Mouse (Mus musculus): ENCODE measurements around the gene Nup107. TPM values are rescaled to one million over a fixed set of nuclear protein-coding genes. Genes with fewer than 3 reads are reported as not detected.

Nup107 gene
- total and polyA plus RNA-seq, 3 experiments: 80.2 to 91.6 TPM; not detected in 1

GRCm38 (mm10) chr10:117743917-117744316 lies 48.6 kb downstream of the Nup107 start:
- DNase-seq (ENCODE audit: low read depth, low spot score): no peak
- no peak for TF ChIP-seq CTCF (IDR thresholded peaks at IDR 0.05 in 2 of 3, conservative IDR thresholded peaks at IDR 0.05 in 1 of 3; ENCODE audit: control insufficient read depth in 1 of 3, insufficient read depth in 1 of 3, low read depth in 2 of 3, low read length in 3 of 3, poor library complexity in 1 of 3, severe bottlenecking in 1 of 3)
- H3K27ac ChIP-seq (ENCODE audit: control insufficient read depth, low read depth, low read length): no peak overlapping the region
- peaks cover under 1 to 4% of the 10 kb centered on the region in 2 experiments; a peak in 3 of 4 replicates for H3K4me1 ChIP-seq (ENCODE audit: control insufficient read depth in 1 of 2, insufficient read depth in 2 of 2, low read length in 2 of 2)
- H3K9me3 ChIP-seq (replicated peaks; ENCODE audit: insufficient read depth, low read length): no peaks in the 10 kb centered on the region
- no peak overlapping the region for H3K9ac ChIP-seq (ENCODE audit: control insufficient read depth, low read depth, low read length, poor library complexity, severe bottlenecking)
- no peak overlapping the region for H3K4me3 ChIP-seq (ENCODE audit: control insufficient read depth in 1 of 2, insufficient read depth in 1 of 2, low read depth in 2 of 2, low read length in 2 of 2)
- no peaks in the 10 kb centered on the region for H3K27me3 ChIP-seq (ENCODE audit: control insufficient read depth in 1 of 2, insufficient read depth in 2 of 2, low read length in 2 of 2)
- H3K36me3 ChIP-seq (ENCODE audit: control insufficient read depth in 1 of 2, insufficient read depth in 2 of 2, low read length in 2 of 2): peaks cover 0 to 10% of the 10 kb centered on the region in 2 experiments; a peak in 3 of 4 replicates
- H3K79me2 ChIP-seq (ENCODE audit: control insufficient read depth, insufficient read depth, low read length, poor library complexity): peaks cover 3% of the 10 kb centered on the region; the same call in 1 of the 2 replicates

GRCm38 (mm10) chr10:117743182-117743581 lies 49.3 kb downstream of the Nup107 start:
- Histone ChIP-seq H3K9ac (ENCODE audit: control insufficient read depth, low read depth, low read length, poor library complexity, severe bottlenecking) (no peak overlapping the region), H3K79me2 (ENCODE audit: control insufficient read depth, insufficient read depth, low read length, poor library complexity) (peaks cover 3% of the 10 kb centered on the region; the same call in 1 of the 2 replicates), H3K36me3 (ENCODE audit: control insufficient read depth in 1 of 2, insufficient read depth in 2 of 2, low read length in 2 of 2) (peaks cover 0 to 17% of the 10 kb centered on the region in 2 experiments; a peak in 2 of 4 replicates), H3K9me3 (replicated peaks; ENCODE audit: insufficient read depth, low read length) (no peaks in the 10 kb centered on the region), H3K27me3 (ENCODE audit: control insufficient read depth in 1 of 2, insufficient read depth in 2 of 2, low read length in 2 of 2) (no peaks in the 10 kb centered on the region), H3K27ac (ENCODE audit: control insufficient read depth, low read depth, low read length) (no peak overlapping the region), H3K4me3 (ENCODE audit: control insufficient read depth in 1 of 2, insufficient read depth in 1 of 2, low read depth in 2 of 2, low read length in 2 of 2) (no peak overlapping the region), H3K4me1 (ENCODE audit: control insufficient read depth in 1 of 2, insufficient read depth in 2 of 2, low read length in 2 of 2) (peaks cover 3 to 11% of the 10 kb centered on the region in 2 experiments; a peak in 3 of 4 replicates)
- TF ChIP-seq MAX (IDR thresholded peaks at IDR 0.05; ENCODE audit: low read length) (no peak), POLR2A (IDR thresholded peaks at IDR 0.05; ENCODE audit: control insufficient read depth in 1 of 2, insufficient read depth in 1 of 2, low read depth in 1 of 2, low read length in 2 of 2, poor library complexity in 1 of 2) (no peak), E2F4 (IDR thresholded peaks at IDR 0.05; ENCODE audit: borderline replicate concordance, low read depth, low read length) (no peak)
- DNase-seq (ENCODE audit: low read depth, low spot score): no peak

- no peak for DNase-seq (ENCODE audit: low read depth, low spot score)
- peaks cover 0 to 18% of the 10 kb centered on the region in 2 experiments; a peak in 2 of 4 replicates for H3K36me3 ChIP-seq (ENCODE audit: control insufficient read depth in 1 of 2, insufficient read depth in 2 of 2, low read length in 2 of 2)
- peaks cover 3 to 13% of the 10 kb centered on the region in 2 experiments; a peak in 3 of 4 replicates for H3K4me1 ChIP-seq (ENCODE audit: control insufficient read depth in 1 of 2, insufficient read depth in 2 of 2, low read length in 2 of 2)
Observed at GRCm38 (mm10) chr10:117742618-117743017, 49.9 kb downstream of the Nup107 start.

More at GRCm38 (mm10) chr10:117742618-117743017, 49.9 kb downstream of the Nup107 start:
- Histone ChIP-seq H3K9me3 (replicated peaks; ENCODE audit: insufficient read depth, low read length) (no peaks in the 10 kb centered on the region), H3K4me3 (ENCODE audit: control insufficient read depth in 1 of 2, insufficient read depth in 1 of 2, low read depth in 2 of 2, low read length in 2 of 2) (no peak overlapping the region), H3K9ac (ENCODE audit: control insufficient read depth, low read depth, low read length, poor library complexity, severe bottlenecking) (no peak overlapping the region), H3K27ac (ENCODE audit: control insufficient read depth, low read depth, low read length) (no peak overlapping the region), H3K79me2 (ENCODE audit: control insufficient read depth, insufficient read depth, low read length, poor library complexity) (peaks cover 3% of the 10 kb centered on the region; the same call in 1 of the 2 replicates), H3K27me3 (ENCODE audit: control insufficient read depth in 1 of 2, insufficient read depth in 2 of 2, low read length in 2 of 2) (no peaks in the 10 kb centered on the region)
- TF ChIP-seq POLR2AphosphoS2 (IDR thresholded peaks at IDR 0.05; ENCODE audit: low read length) (no peak), CHD1 (IDR thresholded peaks at IDR 0.05; ENCODE audit: low read depth, low read length) (no peak), POLR2A (IDR thresholded peaks at IDR 0.05; ENCODE audit: control insufficient read depth in 1 of 2, insufficient read depth in 1 of 2, low read depth in 1 of 2, low read length in 2 of 2, poor library complexity in 1 of 2) (no peak), ZNF384 (IDR thresholded peaks at IDR 0.05; ENCODE audit: low read depth, low read length) (no peak), ZMIZ1 (IDR thresholded peaks at IDR 0.05; ENCODE audit: low read depth, low read length) (no peak), ETS1 (IDR thresholded peaks at IDR 0.05; ENCODE audit: low read depth, low read length) (no peak), NRF1 (IDR thresholded peaks at IDR 0.05; ENCODE audit: insufficient read depth, low read depth, low read length, poor library complexity, severe bottlenecking) (no peak), NELFE (IDR thresholded peaks at IDR 0.05; ENCODE audit: low read depth, low read length) (no peak), MAX (IDR thresholded peaks at IDR 0.05; ENCODE audit: low read length) (no peak), BHLHE40 (IDR thresholded peaks at IDR 0.05; ENCODE audit: borderline replicate concordance, low read depth, low read length) (no peak), ELF1 (IDR thresholded peaks at IDR 0.05; ENCODE audit: low read depth, low read length) (no peak), KAT2A (conservative IDR thresholded peaks at IDR 0.05; ENCODE audit: low read depth, low read length) (no peak), MYB (IDR thresholded peaks at IDR 0.05; ENCODE audit: low read depth, low read length) (no peak), USF1 (IDR thresholded peaks at IDR 0.05; ENCODE audit: low read depth, low read length) (no peak), TBP (IDR thresholded peaks at IDR 0.05; ENCODE audit: low read depth, low read length) (no peak), E2F4 (IDR thresholded peaks at IDR 0.05; ENCODE audit: borderline replicate concordance, low read depth, low read length) (no peak), JUND (IDR thresholded peaks at IDR 0.05; ENCODE audit: low read depth, low read length) (no peak), TAL1 (IDR thresholded peaks at IDR 0.05; ENCODE audit: low read length) (no peak)
